Mouse (Mus musculus) lung, postnatal 0 days (tissue): Measurements from ENCODE around the gene Pik3c2b. TPM values are rescaled to one million over a fixed set of nuclear protein-coding genes. Genes with fewer than 3 reads are reported as not detected.

Experiments
- ATAC-seq: fragments of 200-750 bp; cut with Nextera tagmentation; 2 replicates; pipeline ENCODE4 v1.8.0; 2017; ENCODE audit warnings: moderate library complexity
- DNase-seq: peaks from one replicate; pipeline ENCODE4 v3.0.0-alpha.2; 2016; ENCODE audit warnings: low spot score
- H3K27ac ChIP-seq: fragments of 300-500 bp; sonication (generic); 2 replicates; pipeline ENCODE4 v1.5.1; 2014; ENCODE audit warnings: antibody characterized with exemption, mild to moderate bottlenecking, low read length, mixed read lengths
- H3K27me3 ChIP-seq: fragments of 300-500 bp; sonication (generic); replicated peaks from 2 replicates; pipeline ENCODE4 v1.6.1; 2014; ENCODE audit warnings: low read length, mixed read lengths; ENCODE audit not compliant: insufficient read depth
- H3K36me3 ChIP-seq: fragments of 300-500 bp; sonication (generic); 2 replicates; pipeline ENCODE4 v1.6.1; 2014; ENCODE audit warnings: low read length, mixed read lengths; ENCODE audit not compliant: insufficient read depth
- H3K4me1 ChIP-seq: fragments of 300-500 bp; sonication (generic); 2 replicates; pipeline ENCODE4 v1.6.1; 2014; ENCODE audit warnings: antibody characterized with exemption, low read depth, low read length, mixed read lengths; ENCODE audit not compliant: insufficient read depth
- H3K4me2 ChIP-seq: fragments of 300-500 bp; sonication (generic); replicated peaks from 2 replicates; pipeline ENCODE4 v1.6.1; 2014; ENCODE audit warnings: low read depth, mild to moderate bottlenecking, low read length, moderate library complexity, mixed read lengths
- H3K4me3 ChIP-seq: fragments of 300-500 bp; sonication (generic); 2 replicates; pipeline ENCODE4 v1.5.1; 2014; ENCODE audit warnings: low read depth, low read length
- H3K9ac ChIP-seq: fragments of 300-500 bp; sonication (generic); replicated peaks from 2 replicates; pipeline ENCODE4 v1.6.1; 2014; ENCODE audit warnings: low read depth, mild to moderate bottlenecking
- H3K9me3 ChIP-seq: fragments of 300-500 bp; sonication (generic); 2 replicates; pipeline ENCODE4 v1.6.1; 2016; ENCODE audit warnings: low read length, mixed read lengths
- CTCF ChIP-seq: IDR thresholded peaks from 2 replicates; pipeline ENCODE4 v1.5.1; 2016; ENCODE audit warnings: antibody characterized with exemption, mild to moderate bottlenecking
- EP300 ChIP-seq: IDR thresholded peaks from 2 replicates; pipeline ENCODE4 v1.6.1; 2016; ENCODE audit warnings: antibody characterized with exemption, mild to moderate bottlenecking, control low read depth
- WGBS: fragments of 180-500 bp; shearing (Covaris S2); extraction: QIAGEN DNeasy Blood & Tissue Kit; methylation state at CpG from one replicate; pipeline ENCODE4 v1.1.7; 2014; 5-methylcytosine and 5-hydroxymethylcytosine counted together
- polyA plus RNA-seq: library from polyadenylated mRNA; unstranded; fragments of >200 nt; fragmentation: Nextera tagmentation; extraction: Ambion mirVana; gene quantifications from 2 replicates; pipeline ENCODE4 v1.2.1, GENCODE M21; 2015

Pik3c2b gene
- polyA plus RNA-seq, 1 experiment from 2014 or later, result 4.6 TPM

DNA sequence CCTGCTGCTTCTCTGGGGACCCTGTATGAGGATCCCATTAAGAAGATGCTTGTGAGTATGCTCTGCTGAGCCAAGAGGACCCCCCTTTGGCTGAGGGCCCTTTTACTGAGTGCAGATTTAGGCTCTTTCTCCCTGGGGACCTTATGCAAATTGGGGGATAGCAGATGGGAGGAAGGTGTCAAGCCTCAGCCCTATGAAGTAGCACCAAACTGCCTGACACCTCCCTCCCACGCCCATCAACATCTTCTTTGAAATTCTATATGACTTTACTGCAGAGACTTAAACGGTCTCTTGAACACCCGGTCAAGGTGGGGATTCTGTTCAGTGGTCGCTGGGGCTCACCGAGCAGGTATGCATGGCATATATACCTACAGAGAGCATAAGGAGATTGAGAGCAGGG is 7.6 kb downstream of the Pik3c2b start:
- no peak for TF ChIP-seq EP300
- no peak for TF ChIP-seq CTCF
- no peak overlapping the region for H3K9ac ChIP-seq
- no peak overlapping the region for H3K4me3 ChIP-seq
- no peak overlapping the region for H3K27ac ChIP-seq
- H3K4me1 ChIP-seq, result peaks cover 8% of the 10 kb centered on the region; the same call in 1 of the 2 replicates
- H3K36me3 ChIP-seq, result no peaks in the 10 kb centered on the region
- H3K27me3 ChIP-seq, result no peaks in the 10 kb centered on the region
- no peak for ATAC-seq
- WGBS, result 40% methylated on average over 5 of the region's 5 CpGs
- no peak for DNase-seq
- no peaks in the 10 kb centered on the region for H3K9me3 ChIP-seq
- H3K4me2 ChIP-seq, result no peak overlapping the region

DNA sequence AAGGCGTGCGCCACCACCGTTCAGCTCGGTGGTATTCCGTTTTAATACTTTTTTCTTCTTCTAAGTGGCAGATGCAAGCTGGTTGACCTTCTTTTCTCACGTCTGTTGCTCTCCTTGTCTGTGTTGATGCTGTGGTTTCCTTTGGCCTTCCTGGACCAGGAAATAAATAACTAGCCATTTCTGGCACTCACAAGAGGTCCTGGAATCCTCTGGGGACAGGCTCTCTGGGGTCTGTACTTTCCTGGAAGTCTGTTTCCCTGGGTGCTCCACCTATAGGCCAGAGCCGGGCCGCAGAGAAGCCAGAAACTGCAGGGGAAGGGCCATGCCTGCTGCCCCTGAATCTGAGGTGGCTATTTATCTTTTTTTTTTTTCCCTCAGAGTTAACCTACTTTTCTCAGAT is 8.9 kb downstream of the Pik3c2b start:
- TF ChIP-seq CTCF, result peak; percentile 32; the same call in 1 of the 2 replicates
- TF ChIP-seq EP300, result no peak

GRCm38 (mm10) chr1:133057345-133058034 is 12.0 kb downstream of the Pik3c2b start:
- H3K27me3 ChIP-seq, result no peaks in the 10 kb centered on the region
- peak; percentile 58 for ATAC-seq
- peaks cover 12% of the 10 kb centered on the region; the same call in 1 of the 2 replicates for H3K4me1 ChIP-seq
- DNase-seq, result peak; percentile 43
- no peak overlapping the region for H3K9ac ChIP-seq
- no peak overlapping the region for H3K4me3 ChIP-seq
- no peak for TF ChIP-seq EP300
- TF ChIP-seq CTCF, result no peak
- H3K9me3 ChIP-seq, result no peaks in the 10 kb centered on the region
- 34% methylated on average over 7 of the region's 7 CpGs for WGBS
- no peak overlapping the region for H3K4me2 ChIP-seq
- peak overlapping the region; percentile 62; the same call in 1 of the 2 replicates for H3K27ac ChIP-seq
- no peaks in the 10 kb centered on the region for H3K36me3 ChIP-seq

More for the DNA sequence above, 8.9 kb downstream of the Pik3c2b start:
- WGBS, result 45% methylated on average over 8 of the region's 8 CpGs
- Histone ChIP-seq H3K27ac (no peak overlapping the region), H3K27me3 (no peaks in the 10 kb centered on the region), H3K4me2 (no peak overlapping the region), H3K4me3 (no peak overlapping the region), H3K9me3 (no peaks in the 10 kb centered on the region), H3K9ac (no peak overlapping the region), H3K36me3 (no peaks in the 10 kb centered on the region), H3K4me1 (peaks cover 8% of the 10 kb centered on the region; the same call in 1 of the 2 replicates)
- ATAC-seq (no peak), DNase-seq (no peak)

DNA sequence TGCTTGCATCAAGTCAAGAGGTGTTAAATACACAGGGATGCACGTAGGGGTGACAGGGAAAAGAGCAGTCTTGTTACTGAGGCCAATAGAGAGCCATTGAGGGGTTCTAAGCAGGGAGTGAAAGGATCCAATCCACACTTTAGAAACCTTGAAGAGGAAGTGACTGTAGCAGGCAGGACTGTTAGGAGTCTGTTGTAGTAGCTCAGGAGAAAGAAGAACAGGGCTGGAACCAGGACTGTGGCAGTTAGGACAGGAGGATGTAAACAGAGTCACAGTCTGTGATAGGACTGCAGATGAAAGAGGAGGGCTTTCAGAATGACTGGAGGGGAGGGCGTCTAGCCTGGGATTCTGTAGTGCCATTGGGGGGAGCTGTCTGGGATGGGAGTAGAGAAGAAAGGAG is 14.1 kb downstream of the Pik3c2b start:
- Histone ChIP-seq H3K27ac (no peak overlapping the region), H3K27me3 (no peaks in the 10 kb centered on the region)
- TF ChIP-seq EP300, result no peak
- TF ChIP-seq CTCF, result no peak

GRCm38 (mm10) chr1:133060681-133061080 is 15.2 kb downstream of the Pik3c2b start:
- no peak overlapping the region for H3K4me3 ChIP-seq
- H3K27me3 ChIP-seq, result no peaks in the 10 kb centered on the region
- peaks cover 12% of the 10 kb centered on the region; the same call in 1 of the 2 replicates for H3K4me1 ChIP-seq
- H3K9ac ChIP-seq, result no peak overlapping the region
- no peak overlapping the region for H3K4me2 ChIP-seq
- WGBS, result 47% methylated on average over 4 of the region's 4 CpGs
- no peaks in the 10 kb centered on the region for H3K9me3 ChIP-seq
- DNase-seq, result peak; percentile 26
- peak; percentile 21; the same call in 1 of the 2 replicates for ATAC-seq
- TF ChIP-seq CTCF, result no peak
- peak; percentile 40; the same call in 1 of the 2 replicates for TF ChIP-seq EP300
- H3K36me3 ChIP-seq, result no peaks in the 10 kb centered on the region
- 0 out of 2 replicates have a peak overlapping the region, but pooled peaks have one; percentile 26 for H3K27ac ChIP-seq

More for the DNA sequence above, 14.1 kb downstream of the Pik3c2b start:
- Histone ChIP-seq H3K4me1 (peaks cover 12% of the 10 kb centered on the region; the same call in 1 of the 2 replicates), H3K4me2 (no peak overlapping the region), H3K4me3 (no peak overlapping the region), H3K36me3 (no peaks in the 10 kb centered on the region), H3K9me3 (no peaks in the 10 kb centered on the region), H3K9ac (no peak overlapping the region)
- no peak for ATAC-seq
- DNase-seq, result no peak
- 55% methylated on average over 2 of the region's 2 CpGs for WGBS

DNA sequence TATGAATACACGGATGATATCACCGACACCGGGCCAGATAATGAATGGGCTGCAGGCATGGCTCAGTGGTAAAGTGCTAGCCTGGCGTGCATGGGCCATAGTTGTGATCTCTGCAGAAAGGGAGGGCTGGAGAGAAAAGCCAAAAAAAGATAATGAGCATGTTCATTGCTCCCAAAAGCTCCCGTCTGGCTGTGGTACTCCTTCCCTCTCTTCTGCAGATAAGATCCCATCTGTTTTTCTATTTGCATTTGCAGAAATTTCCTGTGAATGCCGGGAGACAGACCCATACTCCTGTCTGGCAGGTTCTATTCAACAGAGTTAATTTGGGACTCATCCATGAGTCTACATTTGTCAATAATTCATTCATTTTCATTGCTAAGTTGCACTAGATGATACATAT is 17.7 kb downstream of the Pik3c2b start:
- no peaks in the 10 kb centered on the region for H3K27me3 ChIP-seq
- H3K27ac ChIP-seq, result no peak overlapping the region
- H3K4me1 ChIP-seq, result peaks cover 4% of the 10 kb centered on the region; the same call in 1 of the 2 replicates
- DNase-seq (no peak), ATAC-seq (no peak)
- H3K4me2 ChIP-seq, result no peak overlapping the region
- TF ChIP-seq EP300 (no peak), CTCF (no peak)
- no peaks in the 10 kb centered on the region for H3K36me3 ChIP-seq
- H3K9me3 ChIP-seq, result no peaks in the 10 kb centered on the region
- no peak overlapping the region for H3K4me3 ChIP-seq
- no peak overlapping the region for H3K9ac ChIP-seq
- WGBS, result 85% methylated on average over 6 of the region's 6 CpGs
